Mouse (Mus musculus) stomach, postnatal 0 days (tissue): ENCODE data around the gene Cnga1.
A peak's percentile ranks its signal among the peaks of the same experiment; 100 is the strongest.

Source experiments
- CTCF ChIP-seq: IDR thresholded peaks from 2 replicates; pipeline ENCODE4 v1.5.1; 2016; ENCODE audit warnings: antibody characterized with exemption, low read depth, mild to moderate bottlenecking, moderate library complexity
- EP300 ChIP-seq: optimal IDR thresholded peaks from 2 replicates; pipeline ENCODE3; 2016; ENCODE audit warnings: antibody characterized with exemption

GRCm38 (mm10) chr5:72647418-72647907 lies 3.4 kb upstream of the Cnga1 start, which contains the start of gene Nipal1:
- TF ChIP-seq CTCF: peak; percentile 44
- no peak for TF ChIP-seq EP300
